7 mouse cellular contexts compared by ENCODE assay signal in the genomic region with DNA sequence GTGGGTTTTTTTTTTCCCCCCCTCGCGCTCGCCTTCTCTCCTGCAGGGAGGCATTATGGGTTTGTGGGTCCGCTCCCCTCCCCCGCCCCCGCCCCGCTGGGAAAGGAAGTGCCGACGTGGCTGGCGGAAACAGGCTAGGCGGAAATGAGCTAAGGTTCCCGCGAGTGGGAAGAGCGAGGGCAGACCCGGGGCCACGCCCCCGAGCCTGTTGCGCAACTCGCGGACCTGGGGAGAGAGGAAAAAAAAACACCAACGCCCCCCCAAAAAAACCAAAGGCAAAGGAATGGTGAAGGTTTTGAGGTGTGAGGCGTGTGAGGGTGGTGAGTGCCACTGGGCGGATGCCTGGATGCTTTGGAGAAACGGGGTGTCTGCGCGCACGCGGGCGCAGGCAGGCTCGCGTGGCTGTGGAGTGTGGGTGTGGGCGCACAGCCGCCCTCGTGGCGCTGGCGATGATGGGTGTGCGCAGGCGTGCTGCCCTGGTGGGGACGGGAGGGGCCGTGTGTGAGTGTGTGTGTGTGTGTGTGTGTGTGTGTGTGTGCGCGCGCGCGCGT. TPM values are rescaled to one million over a fixed set of nuclear protein-coding genes. Genes with fewer than 3 reads are reported as not detected.
A peak's percentile ranks its signal among the peaks of the same experiment; 100 is the strongest.
DNase-seq lines count a peak whose midpoint lies in the region; ATAC-seq and TF ChIP-seq lines count a peak whose summit lies in the region.

No protein-coding gene starts in this region.

- H3K27ac ChIP-seq in cortical plate, adult 2 months (ENCODE audit: insufficient read depth, low read length), result peak overlapping the region; percentile 89
- H3K27ac ChIP-seq in intestine, embryonic 15.5 days, result peak overlapping the region; percentile 88
- H3K27ac ChIP-seq in limb, embryonic 14.5 days (replicated peaks; ENCODE audit: low read depth, low read length), result peak overlapping the region; percentile 89
- peak overlapping the region; percentile 93 for H3K27ac ChIP-seq in midbrain, embryonic 15.5 days

- H3K9me3 ChIP-seq in intestine, embryonic 15.5 days, result no peaks in the 10 kb centered on the region
- no peaks in the 10 kb centered on the region for H3K9me3 ChIP-seq in limb, embryonic 14.5 days (ENCODE audit: control insufficient read depth, low read length)
- no peaks in the 10 kb centered on the region for H3K9me3 ChIP-seq in midbrain, embryonic 15.5 days

- H3K9ac ChIP-seq in intestine, embryonic 15.5 days, result peak overlapping the region; percentile 53
- peak overlapping the region; percentile 69 for H3K9ac ChIP-seq in limb, embryonic 14.5 days (ENCODE audit: low read depth, low read length, severe bottlenecking)
- H3K9ac ChIP-seq in midbrain, embryonic 15.5 days, result peak overlapping the region; percentile 48

- H3K27me3 ChIP-seq in intestine, embryonic 15.5 days (replicated peaks), result no peaks in the 10 kb centered on the region
- no peaks in the 10 kb centered on the region for H3K27me3 ChIP-seq in limb, embryonic 14.5 days (ENCODE audit: control insufficient read depth, insufficient read depth, low read length)
- H3K27me3 ChIP-seq in midbrain, embryonic 15.5 days (replicated peaks), result no peaks in the 10 kb centered on the region

- peak; percentile 88 for ATAC-seq in intestine, embryonic 15.5 days
- ATAC-seq in limb, embryonic 14.5 days (ENCODE audit: low FRiP score, low read depth), result peak; percentile 76
- peak; percentile 87 for ATAC-seq in midbrain, embryonic 15.5 days (replicated peaks)

- peak overlapping the region; percentile 89 for H3K4me3 ChIP-seq in cortical plate, adult 2 months (ENCODE audit: insufficient read depth, low read length)
- H3K4me3 ChIP-seq in intestine, embryonic 15.5 days (replicated peaks), result peak overlapping the region; percentile 44
- H3K4me3 ChIP-seq in limb, embryonic 14.5 days (replicated peaks; ENCODE audit: low read length), result peak overlapping the region; percentile 41
- peak overlapping the region; percentile 52 for H3K4me3 ChIP-seq in midbrain, embryonic 15.5 days

- TF ChIP-seq CTCF in cortical plate, adult 2 months (IDR thresholded peaks at IDR 0.05; ENCODE audit: extremely low read depth, insufficient read depth, low read length), result no peak

- H3K36me3 ChIP-seq in intestine, embryonic 15.5 days, result no peaks in the 10 kb centered on the region
- H3K36me3 ChIP-seq in limb, embryonic 14.5 days (ENCODE audit: control insufficient read depth, insufficient read depth, low read length), result peaks cover 4% of the 10 kb centered on the region
- no peaks in the 10 kb centered on the region for H3K36me3 ChIP-seq in midbrain, embryonic 15.5 days (replicated peaks)

- 19% methylated on average over 46 of the region's 46 CpGs for WGBS in intestine, embryonic 15.5 days
- 27% methylated on average over 38 of the region's 46 CpGs for WGBS in limb, embryonic 14.5 days
- WGBS in midbrain, embryonic 15.5 days, result 37% methylated on average over 46 of the region's 46 CpGs

- peak; percentile 75 to 76 for DNase-seq in adrenal gland, adult 18-20 months (ENCODE audit: low spot score in 2 of 2)
- DNase-seq in gastrocnemius, adult 8-10 months (ENCODE audit: low spot score in 2 of 2), result peak; percentile 60 to 72
- peak; percentile 59 for DNase-seq in limb, embryonic 14.5 days (ENCODE audit: low spot score)
- peak; percentile 45 to 62 for DNase-seq in spleen, postnatal 14 days (ENCODE audit: low spot score in 2 of 2)

- no peaks in the 10 kb centered on the region; the same call in 1 of the 2 replicates for H3K4me1 ChIP-seq in cortical plate, adult 2 months (ENCODE audit: control insufficient read depth, insufficient read depth, low read length)
- no peaks in the 10 kb centered on the region for H3K4me1 ChIP-seq in intestine, embryonic 15.5 days (replicated peaks)
- H3K4me1 ChIP-seq in limb, embryonic 14.5 days (ENCODE audit: control insufficient read depth, insufficient read depth, low read length), result no peaks in the 10 kb centered on the region
- peaks cover 8% of the 10 kb centered on the region for H3K4me1 ChIP-seq in midbrain, embryonic 15.5 days

- 0 out of 2 replicates have a peak, but pooled peaks have one; percentile 34 for TF ChIP-seq POLR2A in cortical plate, adult 2 months (IDR thresholded peaks at IDR 0.05; ENCODE audit: extremely low read depth, insufficient read depth, low read length)
- TF ChIP-seq POLR2A in limb, embryonic 14.5 days (IDR thresholded peaks at IDR 0.05; ENCODE audit: borderline replicate concordance, extremely low read depth, insufficient read depth, insufficient read length), result peak; percentile 67; the same call in 1 of the 2 replicates

- peak overlapping the region; percentile 48 for H3K4me2 ChIP-seq in intestine, embryonic 15.5 days (replicated peaks)
- H3K4me2 ChIP-seq in limb, embryonic 14.5 days (replicated peaks; ENCODE audit: low read depth, low read length, severe bottlenecking), result peak overlapping the region; percentile 53
- H3K4me2 ChIP-seq in midbrain, embryonic 15.5 days, result peak overlapping the region; percentile 50

RNA-seq across cellular contexts. Expression of gene Morf4l2, which starts 1.8 kb away (rescaled TPM):
- 100 to 1,000 TPM; 351 to 423 TPM for total RNA-seq in adrenal gland, adult 18-20 months (2021)
- 242 and 259 TPM in 2 replicates for polyA plus RNA-seq in cortical plate, adult 2 months (2012; rRNA removed)
- 100 to 1,000 TPM; 141 to 157 (median 149) TPM for total RNA-seq in gastrocnemius, adult 8-10 months (2022)
- polyA plus RNA-seq in intestine, embryonic 15.5 days (2015; fragmentation: Nextera tagmentation; extraction: Ambion mirVana), result 439 and 480 TPM in 2 replicates
- polyA plus RNA-seq in limb, embryonic 14.5 days (2012; rRNA removed), result 397 and 488 TPM in 2 replicates
- 656 and 663 TPM in 2 replicates for polyA plus RNA-seq in limb, embryonic 14.5 days (2014; fragmentation: Nextera tagmentation; extraction: Ambion mirVana)
- 558 and 567 TPM in 2 replicates for polyA plus RNA-seq in midbrain, embryonic 15.5 days (2015; fragmentation: Nextera tagmentation; extraction: Ambion mirVana)

RNA-seq across cellular contexts. Expression of gene Tceal1, which starts 33.9 kb away (rescaled TPM):
- 10 to 100 TPM in 1 of 2 experiments, 1 to 10 TPM in 1; 8.3 to 10.8 TPM for total RNA-seq in adrenal gland, adult 18-20 months (2021)
- 14.9 TPM in 2 replicates for polyA plus RNA-seq in cortical plate, adult 2 months (2012; rRNA removed)
- 1 to 10 TPM; 2.2 to 3.0 (median 2.6) TPM for total RNA-seq in gastrocnemius, adult 8-10 months (2022)
- polyA plus RNA-seq in intestine, embryonic 15.5 days (2015; fragmentation: Nextera tagmentation; extraction: Ambion mirVana), result 6.0 and 7.8 TPM in 2 replicates
- 6.5 and 8.6 TPM in 2 replicates for polyA plus RNA-seq in limb, embryonic 14.5 days (2012; rRNA removed)
- polyA plus RNA-seq in limb, embryonic 14.5 days (2014; fragmentation: Nextera tagmentation; extraction: Ambion mirVana), result 14.7 and 15.6 TPM in 2 replicates
- polyA plus RNA-seq in midbrain, embryonic 15.5 days (2015; fragmentation: Nextera tagmentation; extraction: Ambion mirVana), result 21.3 and 22.1 TPM in 2 replicates

RNA-seq across cellular contexts. Expression of gene Glra4, which starts 38.2 kb away (rescaled TPM):
- total RNA-seq in adrenal gland, adult 18-20 months (2021), result not detected
- polyA plus RNA-seq in cortical plate, adult 2 months (2012; rRNA removed), result 0.08 and 0.19 TPM in 2 replicates
- not detected for total RNA-seq in gastrocnemius, adult 8-10 months (2022)
- polyA plus RNA-seq in intestine, embryonic 15.5 days (2015; fragmentation: Nextera tagmentation; extraction: Ambion mirVana), result not detected in 2 replicates
- polyA plus RNA-seq in limb, embryonic 14.5 days (2012; rRNA removed), result not detected in 2 replicates
- polyA plus RNA-seq in limb, embryonic 14.5 days (2014; fragmentation: Nextera tagmentation; extraction: Ambion mirVana), result 0.19 TPM in 1 of 2 replicates, not detected in the other
- polyA plus RNA-seq in midbrain, embryonic 15.5 days (2015; fragmentation: Nextera tagmentation; extraction: Ambion mirVana), result 0.11 TPM in 1 of 2 replicates, not detected in the other

Comparison
In these comparisons a context has a peak if more than half of its experiments do, and no peak if none do; other contexts are left out.
1. Peak in every context shown above with its lines: DNase-seq, ATAC-seq, H3K4me3 ChIP-seq and H3K27ac ChIP-seq.